22 mouse cellular contexts compared by ENCODE assay signal in genomic region chr1:172169809-172170208, GRCm38 (mm10). TPM values are rescaled to one million over a fixed set of nuclear protein-coding genes. Genes with fewer than 3 reads are reported as not detected.
"Had no signal": no experiment of that assay in that cellular context is flagged by ENCODE, and none has a peak within 500 bp of the region (broad histone marks: within the 10 kb centered on the region; RNA-seq: fewer than 3 reads in every experiment).

No protein-coding gene starts in this region.

- H3K27ac ChIP-seq: lung, embryonic 15.5 days; macrophage; midbrain, embryonic 13.5 days; midbrain, embryonic 15.5 days; neural tube, embryonic 13.5 days; neural tube, embryonic 15.5 days had no signal

- H3K9ac ChIP-seq: lung, embryonic 15.5 days; midbrain, embryonic 13.5 days; midbrain, embryonic 15.5 days; neural tube, embryonic 13.5 days; neural tube, embryonic 15.5 days had no signal

- H3K9me3 ChIP-seq: lung, embryonic 15.5 days; megakaryocyte, embryonic 14.5 days; midbrain, embryonic 13.5 days; midbrain, embryonic 15.5 days; neural tube, embryonic 13.5 days; neural tube, embryonic 15.5 days had no signal

- H3K4me1 ChIP-seq: lung, embryonic 15.5 days; megakaryocyte, embryonic 14.5 days; midbrain, embryonic 13.5 days; midbrain, embryonic 15.5 days; neural tube, embryonic 13.5 days had no signal

- DNase-seq: lung, adult 2 months; lung, postnatal 14 days; lung, postnatal 36 days; retina, postnatal 1 day; right cerebral cortex, adult 18-20 months; right cerebral cortex, postnatal 25 days; right cerebral cortex, postnatal 4 days; spleen, adult 18-20 months; thymus, adult 18-20 months; thymus, postnatal 14 days; thymus, postnatal 36 days had no signal

- ATAC-seq: lung, postnatal 0 days; midbrain, embryonic 13.5 days; midbrain, embryonic 15.5 days had no signal

- H3K27me3 ChIP-seq: lung, embryonic 15.5 days; megakaryocyte, embryonic 14.5 days; midbrain, embryonic 13.5 days; midbrain, embryonic 15.5 days; neural tube, embryonic 13.5 days; neural tube, embryonic 15.5 days had no signal

- H3K4me3 ChIP-seq: lung, embryonic 15.5 days; megakaryocyte, embryonic 14.5 days; midbrain, embryonic 13.5 days; midbrain, embryonic 15.5 days; neural tube, embryonic 13.5 days; neural tube, embryonic 15.5 days had no signal

- H3K4me2 ChIP-seq: lung, embryonic 15.5 days; midbrain, embryonic 11.5 days; midbrain, embryonic 13.5 days; midbrain, embryonic 15.5 days; neural tube, embryonic 13.5 days; neural tube, embryonic 15.5 days had no signal

RNA-seq across cellular contexts. Expression of gene Casq1, which starts 49.9 kb away (rescaled TPM):
- total RNA-seq: megakaryocyte progenitor cell, adult 5-6 weeks; monocyte, adult 5-6 weeks had no signal
- polyA plus RNA-seq: macrophage had no signal
